Mouse (Mus musculus): ENCODE measurements around the gene Lbp. TPM values are rescaled to one million over a fixed set of nuclear protein-coding genes. Genes with fewer than 3 reads are reported as not detected.

Lbp gene
- total RNA-seq, 4 experiments from 2014 or later = 1.6 to 3.0 (median 1.9) TPM

DNA sequence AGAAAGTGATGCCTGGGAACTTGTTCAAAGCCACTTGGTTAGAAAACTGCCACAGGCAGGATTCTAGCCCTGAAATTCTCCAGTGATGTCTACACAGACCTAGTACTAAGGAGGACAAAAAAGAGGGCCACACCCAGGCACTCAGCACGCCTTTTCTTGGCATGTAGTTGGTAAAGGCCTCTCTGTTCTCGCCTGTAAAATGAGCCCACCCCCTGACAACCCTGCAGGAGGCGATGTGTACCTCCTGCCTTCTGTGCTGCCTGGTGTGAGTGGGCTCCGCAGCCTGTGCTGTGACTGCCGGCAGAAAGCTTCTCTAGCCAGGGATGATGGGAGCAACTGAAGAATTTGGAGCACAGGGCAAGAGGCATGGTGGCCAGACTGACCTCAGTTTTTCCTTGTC is 2.0 kb downstream of the Lbp start:
- no peak for DNase-seq (ENCODE audit: low spot score in 2 of 2)

DNA sequence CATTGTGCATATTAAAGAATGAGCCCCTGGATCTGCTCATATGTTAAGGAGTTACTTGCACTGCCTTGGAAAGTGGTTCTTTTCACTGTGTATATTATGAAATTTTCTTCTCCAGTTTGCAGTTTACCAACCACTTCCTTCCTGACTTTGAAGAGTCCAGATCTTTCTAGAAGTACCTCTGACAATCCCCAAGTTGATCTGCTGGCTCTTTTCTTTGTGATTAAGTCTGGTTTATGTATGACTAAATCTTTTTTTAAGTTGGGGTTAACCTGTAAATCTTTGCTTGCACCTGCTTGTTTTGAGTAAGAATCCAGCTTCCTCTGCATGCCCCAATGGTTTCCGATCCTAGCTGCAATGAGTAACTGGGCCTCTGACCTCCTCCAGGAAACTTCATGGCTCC is 6.8 kb downstream of the Lbp start:
- no peak for DNase-seq (ENCODE audit: low spot score in 2 of 2)

DNA sequence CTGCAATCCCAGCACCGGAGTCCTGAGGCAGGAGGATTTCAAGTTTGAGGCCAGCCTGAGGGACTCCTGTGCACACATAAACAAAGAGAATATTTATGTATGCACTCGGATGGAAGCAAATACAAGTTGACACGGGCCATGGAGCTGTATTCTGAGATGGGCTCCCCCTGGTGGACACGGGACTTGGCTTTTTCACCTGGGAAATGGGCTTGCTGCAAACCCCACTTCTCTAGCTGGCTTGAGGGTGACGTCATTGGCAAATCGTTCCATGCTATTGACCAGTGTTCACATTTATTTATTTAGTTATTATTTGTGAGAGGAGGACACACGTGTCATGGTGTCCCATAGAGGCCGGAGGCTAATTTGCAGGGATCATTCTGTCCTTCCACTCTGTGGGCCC is 10.1 kb downstream of the Lbp start:
- DNase-seq (ENCODE audit: low spot score in 2 of 2) = no peak

DNA sequence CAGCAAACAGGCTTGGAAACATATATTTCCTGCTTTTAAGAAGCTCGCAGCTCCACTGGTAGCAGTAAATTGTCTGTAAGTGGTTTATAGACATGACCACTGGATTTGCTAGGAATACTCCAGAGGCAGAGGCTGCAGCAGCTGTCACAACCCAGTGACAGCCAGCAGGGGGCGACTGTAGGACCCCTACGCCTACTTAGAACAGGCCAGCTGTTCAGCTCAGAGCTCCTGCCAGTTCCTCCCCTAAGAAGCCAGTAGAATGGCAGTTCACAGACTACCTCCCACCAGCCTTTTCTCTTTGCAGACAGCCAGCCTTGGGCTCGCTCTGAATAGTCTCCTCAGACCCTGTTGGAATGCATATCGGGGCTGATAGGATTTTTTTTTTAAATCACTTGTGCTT is 10.7 kb downstream of the Lbp start:
- peak; percentile 18 to 43 for DNase-seq (ENCODE audit: low spot score in 2 of 2)

DNA sequence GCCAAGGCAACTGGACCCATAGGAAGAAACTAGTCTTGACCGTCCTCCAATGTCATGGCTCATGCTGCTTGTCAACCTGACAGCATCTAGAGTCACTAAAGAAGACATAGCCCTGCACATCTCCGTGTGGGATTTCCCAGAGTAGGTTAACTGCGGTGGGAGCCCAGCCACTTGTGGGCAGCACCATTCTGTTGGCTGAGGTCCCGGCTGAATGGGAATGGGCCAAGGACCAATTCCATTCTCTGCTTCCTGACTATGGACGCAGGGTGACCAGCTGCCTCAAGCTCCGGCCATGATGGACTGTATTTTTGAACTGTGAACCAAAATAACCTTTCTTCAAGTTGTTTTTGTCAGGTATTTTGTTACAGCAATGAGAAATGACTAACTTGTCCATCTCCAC is 15.3 kb downstream of the Lbp start:
- DNase-seq (ENCODE audit: low spot score in 2 of 2) = no peak

DNA sequence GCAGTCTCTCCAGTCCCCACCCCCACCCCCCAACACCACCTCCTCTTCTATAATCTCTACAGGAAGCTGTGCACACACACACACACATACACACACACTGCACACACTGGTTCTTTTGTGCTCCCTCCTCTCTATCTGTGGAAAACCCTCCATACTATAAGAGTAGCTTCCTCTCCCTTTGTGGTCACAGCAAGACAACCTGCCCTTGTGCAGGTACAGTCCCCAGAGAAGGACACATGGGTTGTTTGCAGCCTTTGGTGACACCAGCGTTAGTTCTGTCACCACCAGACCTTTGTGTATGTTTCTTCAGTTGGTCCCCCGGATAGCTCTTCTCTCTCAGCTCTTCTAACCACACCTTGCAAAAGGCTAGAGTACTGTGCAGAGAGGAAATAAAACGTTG is 16.6 kb downstream of the Lbp start:
- DNase-seq (ENCODE audit: low spot score in 2 of 2) = no peak

DNA sequence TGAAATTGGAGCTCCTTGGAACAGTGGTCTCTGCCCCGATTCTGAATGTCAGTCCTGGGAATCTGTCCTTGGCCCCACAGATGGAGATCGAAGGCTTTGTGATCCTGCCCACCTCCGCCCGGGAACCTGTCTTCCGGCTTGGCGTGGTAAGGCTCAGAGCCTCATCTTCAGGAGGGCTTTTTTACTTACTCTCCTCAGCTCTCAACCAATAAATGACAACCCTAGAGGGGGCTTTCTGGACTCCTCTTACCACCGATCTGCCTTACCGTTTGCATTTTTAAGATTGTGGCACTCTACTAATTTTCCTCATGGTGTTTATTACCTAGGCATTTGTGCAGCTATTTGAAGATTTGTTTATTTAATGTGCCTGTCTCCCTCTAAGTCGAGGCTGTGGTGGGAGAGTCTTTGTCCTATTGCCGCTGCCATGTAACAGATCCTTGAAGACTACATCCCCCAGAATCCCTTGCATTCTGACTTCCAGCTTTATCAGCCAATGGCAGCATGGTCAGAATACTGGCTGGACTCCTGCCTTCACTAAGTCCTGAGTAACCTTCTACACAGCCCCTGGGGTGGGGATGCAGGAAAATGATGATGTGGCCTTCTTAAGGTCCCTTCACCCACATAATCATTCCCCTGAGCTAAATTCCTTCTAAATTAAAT is 18.4 kb downstream of the Lbp start:
- DNase-seq (ENCODE audit: low spot score in 2 of 2) = no peak

DNA sequence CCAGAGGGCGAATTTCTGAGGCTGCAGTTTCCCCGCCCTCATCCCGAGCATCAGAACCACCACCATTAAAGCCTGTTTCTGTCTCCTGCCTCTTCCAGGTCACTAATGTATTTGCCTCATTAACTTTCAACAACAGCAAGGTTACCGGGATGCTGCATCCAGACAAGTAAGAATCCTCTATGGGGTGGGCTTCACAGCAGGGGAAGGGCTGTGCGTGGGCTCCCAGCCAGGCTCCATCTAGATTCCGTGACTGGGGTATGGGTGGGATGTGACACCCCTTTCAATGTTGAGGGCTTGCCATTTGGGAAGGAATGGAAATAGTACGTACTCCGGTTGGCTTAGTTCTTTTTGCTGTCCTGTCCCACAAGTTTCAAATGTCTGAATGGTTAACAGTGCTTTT is 19.3 kb downstream of the Lbp start:
- DNase-seq (ENCODE audit: low spot score in 2 of 2) = no peak

DNA sequence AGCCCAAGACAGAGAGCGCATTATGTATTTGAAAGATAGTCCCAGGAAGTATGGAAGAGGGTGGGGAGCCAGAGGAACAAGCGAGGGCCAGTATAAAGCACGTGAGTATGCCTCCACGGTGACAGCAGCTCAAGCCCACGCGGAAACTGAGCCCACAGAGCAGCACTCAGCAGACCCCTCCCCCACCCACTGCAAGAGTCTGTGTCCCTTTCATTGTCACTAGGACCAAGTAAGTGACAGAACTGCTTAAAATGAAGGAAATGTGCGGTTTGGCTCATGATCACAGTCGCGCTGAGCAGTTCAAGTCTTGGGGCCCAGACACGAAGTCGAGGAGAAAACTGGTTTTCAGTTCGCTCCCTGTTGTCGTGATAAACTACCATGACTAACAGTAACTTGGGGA is 28.1 kb downstream of the Lbp start:
- no peak for DNase-seq (ENCODE audit: low spot score in 2 of 2)

DNA sequence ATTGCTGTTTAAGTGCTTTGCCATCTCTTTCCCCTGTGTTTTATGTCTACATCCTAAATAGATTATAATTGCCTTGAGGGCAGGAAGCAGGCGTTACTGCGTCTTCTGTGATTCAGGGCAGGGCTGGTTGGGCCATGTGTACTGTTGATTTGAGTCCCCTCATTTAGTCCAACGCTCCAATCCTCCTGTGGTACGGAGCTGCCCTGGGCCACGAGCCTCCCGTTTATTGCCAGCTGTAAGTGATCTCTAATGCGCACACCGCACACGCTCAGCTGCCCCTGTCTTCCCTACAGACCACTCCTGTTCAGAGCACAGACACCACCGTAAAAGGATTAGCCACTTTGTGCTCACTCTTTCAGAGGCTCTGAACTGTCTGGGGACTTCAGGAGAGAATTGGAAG is 31.4 kb downstream of the Lbp start:
- no peak for DNase-seq (ENCODE audit: low spot score in 2 of 2)

DNA sequence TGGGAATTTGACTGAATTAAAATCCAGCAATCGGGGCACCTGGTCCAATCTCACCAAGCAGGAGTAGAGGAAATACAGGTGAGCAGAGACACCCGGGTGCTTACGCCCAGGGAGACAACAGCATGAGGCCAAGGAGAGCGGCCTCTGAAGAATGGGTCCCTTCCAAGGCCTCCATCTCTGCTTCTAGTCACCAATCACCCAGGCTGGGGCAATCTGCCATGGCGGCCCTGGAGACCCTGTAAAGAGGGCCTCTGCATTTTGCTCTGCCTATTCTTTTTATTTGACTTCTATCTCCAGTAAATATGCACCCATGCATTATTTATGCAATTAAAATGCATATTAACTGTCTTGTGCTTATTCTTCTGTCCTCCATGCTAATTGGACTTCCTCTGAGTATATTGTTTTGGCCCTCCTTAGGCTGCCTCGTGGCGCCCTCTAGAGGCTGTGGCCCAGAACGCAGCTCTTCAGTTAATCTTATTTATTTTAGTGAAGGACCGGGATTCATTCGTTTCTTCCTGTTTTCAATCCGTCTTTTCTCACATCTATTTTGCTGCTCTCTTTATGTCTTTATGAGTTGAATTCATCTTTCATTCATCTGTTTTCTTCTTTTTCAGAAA is 33.8 kb downstream of the Lbp start:
- peak in 1 of 2 experiments; percentile 65 for DNase-seq (ENCODE audit: low spot score in 2 of 2)

DNA sequence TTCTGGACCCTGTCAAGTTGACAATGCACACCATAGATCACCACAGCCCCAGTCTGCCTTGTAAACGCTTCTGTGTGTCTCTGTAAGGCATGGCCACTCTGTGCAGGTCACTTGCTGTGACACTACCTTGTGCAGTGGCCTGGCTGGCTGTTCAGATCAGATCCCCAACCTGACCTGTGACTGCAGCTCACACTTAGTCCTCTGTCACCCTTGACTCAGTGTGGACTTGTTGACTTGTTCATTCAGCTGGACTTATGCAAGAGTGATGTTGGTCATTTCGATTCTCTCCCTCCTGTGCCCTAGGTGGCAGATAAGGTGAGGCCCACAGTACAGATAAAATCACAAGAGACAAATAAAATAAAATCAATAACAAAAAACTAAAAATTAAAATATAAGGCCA is 35.0 kb downstream of the Lbp start:
- no peak for DNase-seq (ENCODE audit: low spot score in 2 of 2)

DNA sequence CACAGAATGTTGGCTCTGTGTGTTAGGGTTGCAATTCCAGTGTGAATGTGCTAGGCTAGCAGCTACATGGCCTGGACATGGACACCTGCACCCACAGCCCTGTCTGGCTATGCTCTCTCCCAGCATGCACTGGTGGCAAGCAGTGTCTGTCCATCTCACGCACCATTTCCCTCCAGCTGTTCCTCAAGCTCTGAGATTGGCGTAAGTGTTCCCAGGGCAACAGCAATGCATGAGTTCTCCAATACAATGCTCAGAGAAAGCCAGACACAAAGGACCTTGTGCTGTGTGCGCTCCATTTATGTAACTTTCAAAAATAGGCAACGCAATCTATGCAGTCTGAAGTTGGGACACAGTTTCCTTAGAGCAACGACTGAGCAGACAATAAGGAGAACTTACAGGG is 37.2 kb downstream of the Lbp start:
- DNase-seq (ENCODE audit: low spot score in 2 of 2) = no peak

DNA sequence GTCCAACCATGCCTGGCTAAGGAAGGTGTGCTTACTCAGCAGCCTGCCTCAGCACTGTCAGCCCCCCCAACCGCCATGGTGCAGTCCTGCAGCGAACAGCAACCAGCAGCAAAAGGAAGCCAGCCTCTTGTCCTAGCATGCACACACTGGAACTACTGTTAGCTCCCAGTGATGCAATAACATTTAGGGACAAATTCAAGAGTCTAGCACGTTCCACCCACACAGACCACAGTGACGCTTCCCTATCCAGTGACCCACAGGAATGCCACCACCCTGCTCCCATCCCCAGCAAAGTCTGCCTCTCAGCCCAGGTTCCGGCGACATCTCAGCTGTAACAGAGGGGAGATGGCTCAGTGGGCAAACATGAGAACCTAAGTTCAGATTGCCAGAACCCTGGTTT is 40.2 kb downstream of the Lbp start:
- no peak for DNase-seq (ENCODE audit: low spot score in 2 of 2)

DNA sequence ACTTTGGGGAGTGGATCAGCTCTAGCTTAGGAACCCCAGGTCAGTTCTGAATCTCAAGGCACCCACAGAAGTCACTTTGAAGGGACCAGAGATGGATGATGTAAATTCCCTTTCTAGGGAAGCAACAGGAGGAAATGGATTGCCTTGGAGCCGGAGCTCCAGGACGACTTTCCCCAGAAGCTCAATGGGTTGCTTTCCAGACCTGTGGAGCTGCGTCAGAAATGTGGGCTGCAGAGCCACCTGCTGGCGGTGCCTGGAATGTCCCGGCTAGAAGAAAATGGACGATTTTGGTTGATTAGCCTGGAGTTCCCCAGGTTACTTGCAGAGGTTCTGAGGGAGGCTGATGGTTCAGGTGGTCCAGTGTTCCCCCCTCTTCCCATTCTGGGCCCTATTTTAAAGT is 41.6 kb downstream of the Lbp start:
- DNase-seq (ENCODE audit: low spot score in 2 of 2) = peak in 1 of 2 experiments; percentile 62

DNA sequence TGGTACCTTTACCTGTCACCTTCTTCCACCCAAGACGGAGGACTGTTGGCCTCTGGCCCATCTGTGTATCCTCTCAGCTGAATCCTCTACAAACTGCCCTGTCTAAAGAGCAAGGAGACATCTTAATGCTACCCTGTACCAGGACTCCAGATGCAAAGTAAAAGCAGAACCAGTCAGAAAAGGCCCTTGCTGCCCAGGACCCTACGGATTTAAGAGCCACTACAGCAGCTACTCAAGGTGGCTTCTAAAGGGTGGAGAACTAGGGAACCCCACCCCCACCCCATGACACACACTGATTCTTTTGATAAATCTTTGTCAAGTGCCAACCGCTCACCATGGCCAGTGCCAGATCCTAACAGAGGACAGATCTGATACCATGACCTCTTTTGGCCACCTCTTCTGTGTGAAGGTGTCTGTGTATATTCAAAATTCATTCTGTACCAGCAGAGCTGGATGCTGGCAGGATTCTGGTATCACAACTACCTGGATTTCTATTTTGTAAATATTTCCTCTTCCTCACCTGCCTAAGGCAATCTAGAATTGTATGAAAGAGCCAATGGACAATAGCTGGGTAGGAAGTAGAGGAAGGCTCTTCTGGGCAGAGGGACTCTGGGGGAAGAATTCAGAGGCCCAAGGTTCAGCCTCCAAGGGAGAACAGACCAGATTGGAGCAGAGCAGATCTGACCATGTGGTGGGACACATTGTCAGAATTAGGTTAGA is 46.7 kb downstream of the Lbp start:
- no peak for DNase-seq (ENCODE audit: low spot score in 2 of 2)

DNA sequence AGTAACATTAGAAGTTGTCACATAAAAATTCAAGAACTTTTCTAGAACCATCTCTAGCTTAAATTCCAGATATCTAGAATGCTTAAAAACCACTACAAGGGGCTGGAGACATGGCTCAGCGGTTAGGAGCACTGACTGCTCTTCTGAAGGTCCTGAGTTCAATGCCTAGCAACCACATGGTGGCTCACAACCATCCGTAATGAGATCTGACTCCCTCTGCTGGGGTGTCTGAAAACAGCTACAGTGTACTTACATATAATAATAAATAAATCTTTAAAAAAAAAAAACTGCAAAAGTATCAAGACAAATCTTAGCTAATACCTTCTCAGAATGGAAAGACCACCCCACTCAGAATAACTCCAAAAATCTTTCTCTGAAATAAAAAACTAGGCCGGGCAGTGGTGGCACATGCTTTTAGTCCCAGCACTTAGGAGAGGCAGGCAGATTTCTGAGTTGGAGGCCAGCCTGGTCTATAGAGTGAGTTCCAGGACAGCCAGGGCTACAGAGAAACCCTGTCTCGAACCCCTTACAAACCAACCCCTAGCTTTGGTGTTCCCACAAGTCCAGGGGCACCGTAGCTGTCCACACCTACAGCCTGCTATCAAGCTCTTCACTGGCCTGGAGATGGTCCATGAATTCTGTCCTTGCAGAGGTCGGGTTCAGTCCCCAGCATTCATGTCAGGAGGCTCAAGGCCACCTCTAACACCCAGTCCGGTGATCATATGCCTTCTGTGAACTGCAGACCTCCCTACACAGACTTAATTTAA is 48.2 kb downstream of the Lbp start:
- DNase-seq (ENCODE audit: low spot score in 2 of 2) = no peak

DNA sequence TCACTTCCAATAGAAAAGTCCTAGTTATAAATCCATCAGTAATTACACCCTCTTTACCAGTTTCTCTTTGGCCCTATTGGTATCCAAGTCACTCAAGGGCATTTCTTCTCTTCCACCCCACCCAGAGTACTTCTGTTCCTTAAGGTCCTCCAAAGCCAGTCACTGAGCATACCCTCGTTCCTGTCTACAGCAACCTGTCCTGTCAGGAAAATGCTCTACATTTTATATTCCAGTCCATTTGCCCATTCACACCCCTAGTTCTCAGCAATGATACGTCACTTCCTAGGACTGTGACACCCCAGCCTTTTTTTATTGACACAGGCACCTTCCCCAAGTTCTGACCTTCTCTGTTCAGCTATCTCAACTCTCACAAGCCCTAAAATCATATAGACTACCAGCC is 48.9 kb downstream of the Lbp start:
- no peak for DNase-seq (ENCODE audit: low spot score in 2 of 2)

DNA sequence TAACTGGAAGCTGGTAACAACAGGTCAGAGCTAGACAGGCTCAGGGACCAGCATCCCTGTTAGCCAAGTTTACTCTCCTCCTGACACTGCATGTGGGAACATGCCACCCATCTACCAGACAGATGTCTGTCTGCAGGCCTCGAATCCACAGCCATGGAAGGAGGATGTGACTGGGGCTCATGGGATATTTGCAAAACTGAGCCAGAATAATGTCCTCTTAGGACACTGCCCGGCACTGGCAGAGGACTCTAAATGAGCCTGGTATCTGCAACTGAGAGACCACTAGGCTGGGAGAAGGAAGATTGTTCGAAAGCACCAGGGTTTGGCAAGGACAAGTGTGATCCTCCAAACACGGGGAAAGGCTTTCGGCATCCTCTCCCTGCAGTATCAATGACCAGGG is 49.8 kb downstream of the Lbp start:
- no peak for DNase-seq (ENCODE audit: low spot score in 2 of 2)

DNA sequence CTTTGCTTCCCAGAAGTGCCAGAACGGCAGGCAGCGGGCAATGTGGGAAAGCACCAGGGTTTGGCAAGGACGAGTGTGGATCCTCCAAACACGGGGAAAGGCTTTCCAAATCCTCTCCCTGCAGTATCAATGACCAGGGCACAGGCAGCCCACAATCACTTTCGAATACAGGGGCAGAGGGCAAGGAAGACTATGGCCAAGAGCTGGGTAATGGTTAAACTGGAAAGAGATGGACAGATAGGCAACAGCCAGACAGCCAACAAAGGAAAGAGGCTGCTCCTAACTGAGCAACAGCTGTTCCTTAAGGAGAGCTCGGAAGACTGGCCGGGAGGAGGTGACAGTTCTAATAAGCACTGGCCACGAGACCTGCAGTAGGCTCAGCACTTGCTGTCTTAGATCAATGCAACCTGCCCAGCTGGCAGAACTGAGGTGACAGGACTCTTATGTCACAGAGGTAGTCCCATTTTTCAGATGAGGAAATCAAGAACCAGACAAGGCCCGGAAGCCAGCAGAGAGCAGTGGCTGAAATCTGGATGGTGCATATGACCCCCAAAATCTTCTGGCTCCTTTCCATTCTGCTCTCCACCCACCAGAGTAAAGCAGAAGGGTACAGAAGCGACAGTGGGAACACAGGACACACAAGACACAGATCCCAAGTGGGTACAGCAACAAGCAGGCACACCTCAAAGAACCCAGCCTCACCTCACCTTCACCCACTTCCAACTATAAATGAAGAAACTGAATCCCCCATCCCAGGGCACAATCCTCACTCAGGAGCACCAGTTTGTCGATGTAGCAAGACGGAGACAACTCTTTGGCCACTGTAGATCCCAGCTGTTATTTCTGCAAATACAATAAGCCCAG is 53.7 kb downstream of the Lbp start:
- no peak for DNase-seq (ENCODE audit: low spot score in 2 of 2)

All from left cerebral cortex, adult 8-10 months (tissue).